In the genomic region with DNA sequence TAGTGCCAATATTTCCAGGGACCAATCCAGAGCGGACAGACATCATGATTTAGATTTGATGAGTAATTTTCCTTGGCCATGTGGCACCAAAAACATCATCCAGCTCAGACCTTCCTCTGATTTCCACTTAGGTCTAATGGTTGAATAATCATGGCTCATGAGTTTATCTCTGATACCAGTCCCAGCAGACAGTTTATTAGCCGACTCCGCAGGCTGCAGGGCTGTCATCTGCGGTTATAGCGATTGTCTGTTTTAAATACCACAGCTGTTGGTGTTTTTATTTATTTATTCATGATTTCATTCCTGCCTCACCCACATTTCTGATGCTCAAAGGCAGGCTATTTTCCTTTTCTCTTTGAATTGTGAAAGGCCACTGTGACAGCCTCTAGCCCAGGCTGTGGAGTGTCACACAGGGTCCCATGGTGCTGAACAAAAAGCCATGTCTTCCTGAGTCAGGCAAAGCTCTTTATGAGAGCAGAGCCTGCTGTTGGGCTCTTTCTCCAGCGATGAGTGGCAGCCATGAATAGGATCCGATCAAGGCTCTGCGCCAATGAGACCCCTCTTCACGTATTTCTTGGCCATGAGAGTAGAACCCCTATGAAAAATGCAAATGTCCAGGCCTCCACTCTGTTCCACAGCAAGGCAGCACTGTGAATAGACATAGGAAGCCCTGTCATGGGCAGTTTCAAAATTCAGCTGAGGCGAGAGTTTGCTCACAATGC, we compare ENCODE assay signal across 12 mouse cellular contexts.
DNase-seq lines count a peak whose midpoint lies in the region; ATAC-seq lines count a peak whose summit lies in the region.
"Had no signal": no experiment of that assay in that cellular context is flagged by ENCODE, and none has a peak within 500 bp of the region (broad histone marks: within the 10 kb centered on the region; RNA-seq: fewer than 3 reads in every experiment).

No protein-coding gene starts in this region.

- no peaks in the 10 kb centered on the region for H3K36me3 ChIP-seq in forebrain, embryonic 16.5 days (ENCODE audit: control insufficient read depth, insufficient read depth)
- no peaks in the 10 kb centered on the region for H3K36me3 ChIP-seq in midbrain, embryonic 10.5 days
- H3K36me3 ChIP-seq: kidney, embryonic 15.5 days; limb, embryonic 15.5 days had no signal

- peak overlapping the region; percentile 71 for H3K27ac ChIP-seq in forebrain, embryonic 16.5 days (ENCODE audit: low read length)
- H3K27ac ChIP-seq in midbrain, embryonic 10.5 days (replicated peaks): 0 out of 2 replicates have a peak overlapping the region, but pooled peaks have one; percentile 6
- H3K27ac ChIP-seq: kidney, embryonic 15.5 days; limb, embryonic 15.5 days had no signal

- H3K9me3 ChIP-seq in forebrain, embryonic 16.5 days (ENCODE audit: control insufficient read depth, low read length): no peaks in the 10 kb centered on the region
- no peaks in the 10 kb centered on the region for H3K9me3 ChIP-seq in midbrain, embryonic 10.5 days (replicated peaks)
- H3K9me3 ChIP-seq: kidney, embryonic 15.5 days; limb, embryonic 15.5 days had no signal

- H3K27me3 ChIP-seq in forebrain, embryonic 16.5 days (replicated peaks; ENCODE audit: control insufficient read depth, insufficient read depth, low read length): no peaks in the 10 kb centered on the region
- no peaks in the 10 kb centered on the region for H3K27me3 ChIP-seq in midbrain, embryonic 10.5 days (ENCODE audit: low read depth, poor library complexity, severe bottlenecking)
- H3K27me3 ChIP-seq: kidney, embryonic 15.5 days; limb, embryonic 15.5 days had no signal

- WGBS in forebrain, embryonic 16.5 days: 40% methylated on average over 10 of the region's 10 CpGs
- WGBS in midbrain, embryonic 10.5 days: 80% methylated on average over 10 of the region's 10 CpGs

- no peak overlapping the region for H3K4me3 ChIP-seq in forebrain, embryonic 16.5 days (replicated peaks; ENCODE audit: low read length)
- H3K4me3 ChIP-seq in midbrain, embryonic 10.5 days: no peak overlapping the region
- H3K4me3 ChIP-seq: kidney, embryonic 15.5 days; limb, embryonic 15.5 days had no signal

- peaks cover 7% of the 10 kb centered on the region; the same call in 1 of the 2 replicates for H3K4me1 ChIP-seq in forebrain, embryonic 16.5 days (replicated peaks; ENCODE audit: control insufficient read depth, insufficient read depth, low read length)
- peaks cover 5% of the 10 kb centered on the region; the same call in 1 of the 2 replicates for H3K4me1 ChIP-seq in midbrain, embryonic 10.5 days
- H3K4me1 ChIP-seq: kidney, embryonic 15.5 days; limb, embryonic 15.5 days had no signal

- no peak for DNase-seq in frontal cortex, adult 2 months (ENCODE audit: extremely low spot score in 1 of 2, low spot score in 1 of 2)
- DNase-seq in MN1 (ENCODE audit: low spot score): peak; percentile 58
- no peak for DNase-seq in midbrain, embryonic 10.5 days (ENCODE audit: low spot score)
- no peak for DNase-seq in spleen, postnatal 4 days (ENCODE audit: low spot score in 2 of 2)
- DNase-seq in spleen, adult 12 weeks (ENCODE audit: low spot score): no peak
- no peak for DNase-seq in urinary bladder, postnatal 36 days (ENCODE audit: low spot score in 2 of 2)
- DNase-seq: gastrocnemius, postnatal 36 days; heart, postnatal 14 days had no signal

- peak; percentile 38; the same call in 1 of the 2 replicates for ATAC-seq in frontal cortex, adult (ENCODE audit: low TSS enrichment)
- peak; percentile 93 for ATAC-seq in forebrain, embryonic 16.5 days

- H3K4me2 ChIP-seq in forebrain, embryonic 16.5 days (ENCODE audit: low read length): no peak overlapping the region
- H3K4me2 ChIP-seq: kidney, embryonic 15.5 days; limb, embryonic 15.5 days had no signal

- H3K9ac ChIP-seq in forebrain, embryonic 16.5 days (replicated peaks; ENCODE audit: low read depth, low read length): no peak overlapping the region
- H3K9ac ChIP-seq: kidney, embryonic 15.5 days; limb, embryonic 15.5 days had no signal
